ENCODE assay signal across 15 mouse cellular contexts in genomic region chr1:71881851-71882250, GRCm38 (mm10).
"Had no signal": no experiment of that assay in that cellular context is flagged by ENCODE, and none has a peak within 500 bp of the region (broad histone marks: within the 10 kb centered on the region; RNA-seq: fewer than 3 reads in every experiment).

No protein-coding gene starts in this region.

- H3K27ac ChIP-seq: liver, embryonic 13.5 days; liver, embryonic 15.5 days; macrophage; midbrain, embryonic 13.5 days; midbrain, embryonic 15.5 days; neural tube, embryonic 12.5 days had no signal

- H3K9me3 ChIP-seq: liver, embryonic 13.5 days; liver, embryonic 15.5 days; midbrain, embryonic 13.5 days; midbrain, embryonic 15.5 days; neural tube, embryonic 12.5 days had no signal

- ATAC-seq: liver, postnatal 0 days; midbrain, embryonic 13.5 days; midbrain, embryonic 15.5 days had no signal

- H3K4me2 ChIP-seq: liver, embryonic 11.5 days; liver, embryonic 13.5 days; liver, embryonic 15.5 days; midbrain, embryonic 11.5 days; midbrain, embryonic 13.5 days; midbrain, embryonic 15.5 days; neural tube, embryonic 12.5 days had no signal

- H3K36me3 ChIP-seq: liver, embryonic 13.5 days; liver, embryonic 15.5 days; midbrain, embryonic 13.5 days; midbrain, embryonic 15.5 days; neural tube, embryonic 12.5 days had no signal

- H3K4me1 ChIP-seq: liver, embryonic 15.5 days; megakaryocyte, embryonic 14.5 days; midbrain, embryonic 13.5 days; midbrain, embryonic 15.5 days had no signal

- H3K9ac ChIP-seq: liver, embryonic 13.5 days; liver, embryonic 15.5 days; liver, postnatal 0 days; midbrain, embryonic 13.5 days; midbrain, embryonic 15.5 days; neural tube, embryonic 12.5 days had no signal

- H3K4me3 ChIP-seq: liver, embryonic 13.5 days; liver, embryonic 15.5 days; megakaryocyte, embryonic 14.5 days; midbrain, embryonic 13.5 days; midbrain, embryonic 15.5 days; neural tube, embryonic 12.5 days had no signal

- DNase-seq: liver, embryonic 13.5 days; liver, postnatal 0 days; lung, postnatal 14 days; right cerebral cortex, postnatal 14 days; thymus, adult 2 months; thymus, postnatal 25 days; thymus, postnatal 4 days had no signal

- H3K27me3 ChIP-seq: liver, embryonic 13.5 days; liver, embryonic 15.5 days; megakaryocyte, embryonic 14.5 days; midbrain, embryonic 13.5 days; midbrain, embryonic 15.5 days; neural tube, embryonic 12.5 days had no signal
